Mouse (Mus musculus) layer of hippocampus, postnatal 14 days (tissue): ENCODE results near the gene Capn13. TPM values are rescaled to one million over a fixed set of nuclear protein-coding genes. Genes with fewer than 3 reads are reported as not detected.
"Not testable (repeated sequence)": the region's sequence is repeated elsewhere in the genome, so short reads cannot be mapped to it uniquely, and the experiment has no call there.

ENCODE experiments used
- DNase-seq, 2 experiments: peaks; one replicate each; pipeline ENCODE4 v3.0.0; 2021 to 2022; ENCODE audit warnings: low spot score in 2 of 2, mixed read lengths in 1 of 2
- total RNA-seq, 2 experiments: library from RNA; stranded (reverse); gene quantifications; 2 replicates each; pipeline ENCODE4 v1.2.3; 2021

The Capn13 gene
- total RNA-seq, 2 experiments from 2014 or later, result not detected

- DNase-seq, result not testable (repeated sequence)
These were observed 118.0 kb downstream of the Capn13 start for GRCm38 (mm10) chr17:73282702-73283101.

- DNase-seq, result no peak
These were observed 122.9 kb downstream of the Capn13 start for GRCm38 (mm10) chr17:73277770-73278169.

- DNase-seq, result no peak
These were observed 125.6 kb downstream of the Capn13 start for GRCm38 (mm10) chr17:73275066-73275465.

- no peak for DNase-seq
These were observed 126.9 kb downstream of the Capn13 start for GRCm38 (mm10) chr17:73273809-73274208.

GRCm38 (mm10) chr17:73271797-73272600, 128.7 kb downstream of the Capn13 start:
- DNase-seq, result peak; percentile 53 to 76

- peak in 1 of 2 experiments; percentile 56 for DNase-seq
These were observed 129.5 kb downstream of the Capn13 start for GRCm38 (mm10) chr17:73270871-73271796.

GRCm38 (mm10) chr17:73263077-73263501, 137.6 kb downstream of the Capn13 start:
- peak; percentile 37 to 60 for DNase-seq

GRCm38 (mm10) chr17:73262558-73262957, 138.1 kb downstream of the Capn13 start:
- DNase-seq, result no peak

- DNase-seq, result not testable (repeated sequence)
These were observed 141.4 kb downstream of the Capn13 start for GRCm38 (mm10) chr17:73259258-73259657.

- no peak for DNase-seq
These were observed 142.0 kb downstream of the Capn13 start for GRCm38 (mm10) chr17:73258620-73259019.
